Mouse (Mus musculus) E14TG2a.4 (cell line): ENCODE data around the gene Ugt1a5.

Experiments
- H3K27me3 ChIP-seq: 2 replicates; pipeline ENCODE4 v1.6.1; 2014; ENCODE audit warnings: low read length, control low read depth; ENCODE audit not compliant: insufficient read depth
- H3K36me3 ChIP-seq: 2 replicates; pipeline ENCODE4 v1.6.1; 2014; ENCODE audit warnings: low read length, control low read depth; ENCODE audit not compliant: insufficient read depth
- H3K4me1 ChIP-seq: replicated peaks from 2 replicates; pipeline ENCODE4 v1.6.1; 2014; ENCODE audit warnings: low read depth, low read length, control low read depth
- H3K4me3 ChIP-seq: replicated peaks from 2 replicates; pipeline ENCODE4 v1.5.1; 2014; ENCODE audit warnings: mild to moderate bottlenecking, low read length
- H3K9me3 ChIP-seq: 2 replicates; pipeline ENCODE4 v1.6.1; 2014; ENCODE audit warnings: low read length, control low read depth
- CTCF ChIP-seq: conservative IDR thresholded peaks from 2 replicates; pipeline ENCODE4 v1.5.1; 2014; ENCODE audit warnings: low read length
- NANOG ChIP-seq: IDR thresholded peaks from 2 replicates; pipeline ENCODE4 v1.6.1; 2014; ENCODE audit warnings: borderline replicate concordance, low read length, mixed read lengths
- POU5F1 ChIP-seq: IDR thresholded peaks from 2 replicates; pipeline ENCODE4 v1.6.1; 2014; ENCODE audit warnings: low read length, borderline replicate concordance

The Ugt1a5 gene

DNA sequence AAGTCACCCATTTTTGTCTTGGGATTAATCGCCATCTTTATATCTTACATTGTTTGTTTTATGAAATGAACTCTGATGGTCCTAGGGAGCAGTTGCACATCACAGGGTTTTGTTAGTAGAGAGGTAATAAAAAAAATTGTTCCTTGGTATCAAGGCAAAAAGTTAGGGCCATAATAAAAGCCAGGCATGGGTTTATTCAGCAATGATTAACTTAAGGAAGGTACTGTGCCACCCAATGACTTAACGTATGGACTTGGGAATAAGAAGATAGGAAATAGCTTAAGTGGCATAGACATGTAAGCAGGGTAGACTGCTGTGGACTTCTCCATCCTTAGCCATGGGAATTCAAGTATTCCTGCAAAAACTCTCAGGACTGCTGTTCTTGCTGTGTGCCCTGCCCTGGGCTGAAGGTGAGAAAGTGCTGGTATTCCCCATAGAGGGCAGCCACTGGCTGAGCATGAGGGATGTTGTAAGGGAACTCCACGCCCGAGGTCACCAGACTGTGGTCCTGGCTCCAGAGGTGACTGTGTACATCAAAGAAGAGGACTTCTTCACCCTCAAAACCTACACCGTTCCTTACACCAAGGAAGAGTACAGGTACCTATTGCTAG lies 20.6 kb downstream of the Ugt1a5 start:
- Histone ChIP-seq H3K4me1 (no peaks in the 10 kb centered on the region), H3K36me3 (no peaks in the 10 kb centered on the region), H3K27me3 (no peaks in the 10 kb centered on the region), H3K4me3 (no peak overlapping the region), H3K9me3 (no peaks in the 10 kb centered on the region)
- TF ChIP-seq CTCF (no peak), NANOG (no peak), POU5F1 (no peak)

DNA sequence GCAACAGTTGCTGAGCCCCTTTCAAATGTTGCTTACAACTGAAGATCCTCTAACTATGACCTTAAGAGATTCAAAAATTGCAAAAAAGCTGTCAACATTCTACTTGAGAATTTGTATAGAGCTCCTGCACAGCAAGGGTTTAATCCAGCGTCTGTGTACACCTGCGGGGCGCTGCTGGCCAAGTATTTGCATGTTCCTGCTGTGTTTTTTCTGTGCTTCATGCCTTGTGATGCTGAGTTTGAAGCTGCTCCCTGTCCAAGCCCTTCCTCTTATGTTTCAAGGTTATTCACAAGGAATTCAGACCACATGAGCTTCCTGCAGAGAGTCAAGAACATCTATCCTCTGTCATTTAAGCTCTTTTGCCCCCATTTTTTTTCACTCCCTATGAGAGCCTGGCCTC lies 26.3 kb downstream of the Ugt1a5 start:
- no peak for TF ChIP-seq POU5F1
- TF ChIP-seq CTCF: no peak
- no peak for TF ChIP-seq NANOG
- H3K9me3 ChIP-seq: no peaks in the 10 kb centered on the region
- no peaks in the 10 kb centered on the region for H3K36me3 ChIP-seq
- H3K4me3 ChIP-seq: no peak overlapping the region
- H3K4me1 ChIP-seq: peaks cover 9% of the 10 kb centered on the region; the same call in 1 of the 2 replicates
- no peaks in the 10 kb centered on the region for H3K27me3 ChIP-seq

DNA sequence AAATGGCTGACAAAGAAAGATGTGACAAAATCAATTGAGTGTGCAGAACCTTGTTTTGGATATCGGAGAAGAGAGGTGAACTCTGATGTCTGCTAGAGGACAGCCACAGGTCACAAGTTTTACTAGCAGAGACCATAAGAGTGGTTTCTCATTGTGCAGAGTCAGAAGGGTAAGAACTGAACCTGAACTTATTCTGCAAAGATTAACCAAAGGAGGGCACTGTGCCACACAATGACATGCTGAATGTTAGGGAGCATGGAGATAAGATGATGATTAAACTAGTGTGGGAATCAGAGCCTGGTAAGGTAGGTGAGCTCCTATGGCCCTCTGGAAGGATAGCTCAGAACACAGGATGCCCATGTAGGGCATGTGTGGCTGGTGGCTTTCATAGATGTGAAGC lies 29.9 kb downstream of the Ugt1a5 start:
- H3K4me1 ChIP-seq: peaks cover 9% of the 10 kb centered on the region; the same call in 1 of the 2 replicates
- no peak for TF ChIP-seq CTCF
- TF ChIP-seq NANOG: no peak
- no peak for TF ChIP-seq POU5F1

DNA sequence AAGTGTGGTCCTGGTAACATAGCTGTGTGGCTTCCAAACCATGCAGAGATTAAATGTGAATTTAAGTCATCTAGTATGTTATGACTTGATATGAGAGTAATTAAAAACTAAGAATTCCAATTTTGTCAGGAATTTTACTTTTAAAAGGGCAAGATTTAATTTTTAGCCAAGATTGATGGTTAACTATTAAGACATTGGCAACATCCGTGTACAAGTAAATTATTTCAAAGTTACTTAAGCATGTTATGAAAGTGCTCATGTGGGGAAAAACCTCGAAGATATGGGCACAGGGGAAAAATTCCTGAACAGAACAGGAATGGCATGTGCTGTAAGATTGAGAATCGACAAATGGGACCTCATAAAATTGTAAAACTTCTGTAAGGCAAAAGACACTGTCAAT lies 31.6 kb downstream of the Ugt1a5 start:
- Histone ChIP-seq H3K27me3 (peaks cover 16% of the 10 kb centered on the region), H3K36me3 (no peaks in the 10 kb centered on the region), H3K4me1 (peaks cover 1% of the 10 kb centered on the region; the same call in 1 of the 2 replicates), H3K4me3 (no peak overlapping the region), H3K9me3 (no peaks in the 10 kb centered on the region)
- no peak for TF ChIP-seq NANOG
- TF ChIP-seq CTCF: no peak
- no peak for TF ChIP-seq POU5F1

More for the DNA sequence above, 29.9 kb downstream of the Ugt1a5 start:
- Histone ChIP-seq H3K4me3 (no peak overlapping the region), H3K9me3 (no peaks in the 10 kb centered on the region), H3K36me3 (no peaks in the 10 kb centered on the region), H3K27me3 (peaks cover 7% of the 10 kb centered on the region; the same call in 1 of the 2 replicates)

DNA sequence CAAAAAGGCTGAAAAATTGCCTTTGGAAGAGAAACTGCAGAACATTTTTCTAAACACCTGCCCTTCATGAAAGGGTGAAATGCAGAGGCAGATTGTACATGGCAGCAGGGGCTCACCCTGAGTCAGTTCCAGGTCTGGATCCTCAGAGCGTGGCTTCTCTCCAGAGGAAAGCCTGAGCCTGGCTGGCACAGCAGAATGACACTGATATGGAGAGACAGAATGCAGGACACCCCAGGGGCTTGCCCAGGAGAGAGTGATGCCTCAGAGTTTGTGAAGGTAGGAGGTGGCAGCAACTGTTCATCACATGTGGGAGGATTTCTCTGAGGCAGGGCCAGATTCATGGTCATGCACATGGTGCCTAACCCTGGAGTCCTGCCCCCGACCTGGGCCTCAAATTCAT lies 34.2 kb downstream of the Ugt1a5 start:
- peaks cover 2% of the 10 kb centered on the region for H3K4me1 ChIP-seq
- no peak overlapping the region for H3K4me3 ChIP-seq
- H3K27me3 ChIP-seq: peaks cover 39% of the 10 kb centered on the region
- H3K36me3 ChIP-seq: no peaks in the 10 kb centered on the region
- H3K9me3 ChIP-seq: 0 out of 2 replicates have a peak, but pooled peaks cover 6% of the 10 kb centered on the region
- no peak for TF ChIP-seq POU5F1
- TF ChIP-seq CTCF: no peak
- no peak for TF ChIP-seq NANOG

DNA sequence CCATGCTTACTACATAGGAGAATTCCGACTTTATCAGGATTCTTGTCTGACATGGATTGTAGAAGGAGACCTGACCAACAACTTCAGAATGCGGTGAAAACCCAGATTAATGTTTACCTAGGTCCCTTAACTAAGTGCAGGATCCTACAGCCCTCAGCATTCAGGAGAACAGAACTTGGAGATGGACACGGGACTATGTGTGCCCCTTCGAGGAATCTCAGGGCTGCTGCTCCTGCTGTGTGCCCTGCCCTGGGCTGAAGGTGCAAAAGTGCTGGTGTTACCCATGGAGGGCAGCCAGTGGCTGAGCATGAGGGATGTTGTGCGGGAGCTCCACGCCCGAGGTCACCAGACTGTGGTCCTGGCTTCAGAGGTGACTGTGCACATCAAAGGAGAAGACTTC lies 34.6 kb downstream of the Ugt1a5 start, which contains the start of gene Ugt1a2:
TSS of gene Ugt1a2 (plus strand) at position 146 of the 400 bp plus-strand sequence.
- Histone ChIP-seq H3K4me3 (no peak within 1 kb of the TSS), H3K27me3 (peaks cover 44% of the 10 kb centered on the region), H3K36me3 (no peaks in the 10 kb centered on the region), H3K9me3 (0 out of 2 replicates have a peak, but pooled peaks cover 6% of the 10 kb centered on the region), H3K4me1 (peaks cover 4% of the 10 kb centered on the region)
- TF ChIP-seq CTCF: no peak
- no peak for TF ChIP-seq POU5F1
- TF ChIP-seq NANOG: no peak

DNA sequence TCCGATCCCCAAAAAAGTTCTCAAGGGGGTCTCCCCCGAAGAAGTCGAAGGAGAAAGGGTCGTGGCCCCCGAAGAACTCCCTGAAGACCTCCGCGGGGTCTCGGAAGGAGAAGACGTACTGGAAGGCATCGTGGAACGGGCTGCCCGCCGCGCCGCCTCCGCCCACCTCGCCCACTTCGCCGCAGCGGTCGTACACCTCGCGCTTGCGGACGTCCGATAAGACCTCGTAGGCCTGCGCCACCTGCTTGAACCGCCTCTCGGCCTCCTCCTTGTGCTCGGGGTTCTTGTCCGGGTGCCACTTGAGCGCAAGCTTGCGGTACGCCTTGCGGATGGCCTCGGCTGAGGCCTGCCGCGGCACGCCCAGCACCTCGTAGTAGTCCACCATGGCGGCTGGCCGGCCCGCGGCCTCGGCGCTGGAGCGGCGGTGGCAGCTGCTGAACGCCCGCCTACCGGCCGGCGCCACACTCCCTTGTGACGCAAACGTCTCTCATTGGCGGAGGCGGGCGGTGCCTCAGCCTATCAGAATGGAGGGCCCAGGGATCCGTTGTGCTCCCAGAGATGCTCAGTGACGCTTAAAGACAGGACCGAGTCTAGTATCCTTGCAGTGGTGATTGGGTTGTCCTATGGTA lies 39.6 kb downstream of the Ugt1a5 start, which contains the start of gene Dnajb3:
TSS of gene Dnajb3 (minus strand) at position 489 of the 629 bp plus-strand sequence.
- TF ChIP-seq CTCF (no peak), NANOG (no peak), POU5F1 (no peak)
- Histone ChIP-seq H3K27me3 (peaks cover 59% of the 10 kb centered on the region), H3K4me1 (peaks cover 4% of the 10 kb centered on the region), H3K36me3 (no peaks in the 10 kb centered on the region), H3K4me3 (peak within 1 kb of the TSS; percentile 73), H3K9me3 (peaks cover 26% of the 10 kb centered on the region)

DNA sequence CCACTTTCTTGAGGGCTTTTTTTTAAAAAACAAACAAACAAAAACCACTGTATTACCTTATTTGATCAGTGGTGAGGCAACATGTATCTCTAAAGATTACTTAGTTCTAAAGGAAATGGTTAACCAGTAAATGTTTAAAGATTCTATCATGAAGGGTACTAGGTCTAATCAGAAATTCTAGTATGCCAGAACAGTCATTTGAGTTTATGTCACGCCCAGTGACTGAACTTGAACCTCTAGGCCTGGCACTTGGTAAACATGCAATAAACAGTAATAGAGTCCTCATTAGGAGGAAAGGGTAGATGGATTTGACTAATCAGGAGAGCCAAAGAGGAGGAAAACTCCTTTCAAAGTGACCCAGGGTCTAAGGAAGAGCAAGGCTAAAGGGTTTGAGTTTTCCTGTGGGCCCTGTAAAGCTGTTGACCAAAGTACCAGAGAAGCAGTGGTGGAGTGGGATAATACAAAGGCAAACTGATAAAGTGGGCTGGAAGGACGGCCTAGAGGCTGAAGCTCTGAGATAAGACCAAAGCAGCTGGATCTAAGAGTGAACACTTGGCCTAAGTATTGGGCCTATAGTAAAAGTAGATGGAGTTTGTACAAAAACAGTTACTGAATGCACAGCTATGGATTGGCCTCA lies 41.1 kb downstream of the Ugt1a5 start:
- H3K9me3 ChIP-seq: peaks cover 26% of the 10 kb centered on the region

More for the DNA sequence above, 41.1 kb downstream of the Ugt1a5 start:
- TF ChIP-seq CTCF (no peak), POU5F1 (no peak), NANOG (no peak)
- Histone ChIP-seq H3K4me3 (no peak overlapping the region), H3K36me3 (no peaks in the 10 kb centered on the region), H3K4me1 (peaks cover 4% of the 10 kb centered on the region), H3K27me3 (peaks cover 50% of the 10 kb centered on the region)
